Mouse (Mus musculus): ENCODE data around the gene Ifnlr1.

Gene Ifnlr1

DNA sequence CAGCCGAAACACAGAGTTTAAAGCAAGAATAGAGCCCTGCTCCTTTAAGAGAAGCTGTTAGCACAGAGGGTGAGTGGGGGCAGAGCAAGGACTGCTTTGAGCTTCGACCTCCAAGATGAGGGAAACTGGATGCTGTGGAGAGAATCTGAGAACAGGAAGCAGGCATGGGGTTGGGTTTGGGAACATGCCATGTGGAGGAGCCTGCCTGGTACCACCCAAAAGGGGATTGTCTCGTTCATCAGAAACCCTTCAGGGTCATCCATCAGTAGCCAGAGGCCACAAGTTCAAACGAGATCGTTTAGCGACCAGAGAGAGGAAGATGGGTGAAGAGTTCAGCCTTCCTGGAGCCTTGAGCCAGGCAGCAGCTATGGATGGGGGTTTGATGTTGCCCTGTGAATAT, 57.4 kb downstream of the Ifnlr1 start:
- DNase-seq (ENCODE audit: low spot score in 2 of 2), result no peak

DNA sequence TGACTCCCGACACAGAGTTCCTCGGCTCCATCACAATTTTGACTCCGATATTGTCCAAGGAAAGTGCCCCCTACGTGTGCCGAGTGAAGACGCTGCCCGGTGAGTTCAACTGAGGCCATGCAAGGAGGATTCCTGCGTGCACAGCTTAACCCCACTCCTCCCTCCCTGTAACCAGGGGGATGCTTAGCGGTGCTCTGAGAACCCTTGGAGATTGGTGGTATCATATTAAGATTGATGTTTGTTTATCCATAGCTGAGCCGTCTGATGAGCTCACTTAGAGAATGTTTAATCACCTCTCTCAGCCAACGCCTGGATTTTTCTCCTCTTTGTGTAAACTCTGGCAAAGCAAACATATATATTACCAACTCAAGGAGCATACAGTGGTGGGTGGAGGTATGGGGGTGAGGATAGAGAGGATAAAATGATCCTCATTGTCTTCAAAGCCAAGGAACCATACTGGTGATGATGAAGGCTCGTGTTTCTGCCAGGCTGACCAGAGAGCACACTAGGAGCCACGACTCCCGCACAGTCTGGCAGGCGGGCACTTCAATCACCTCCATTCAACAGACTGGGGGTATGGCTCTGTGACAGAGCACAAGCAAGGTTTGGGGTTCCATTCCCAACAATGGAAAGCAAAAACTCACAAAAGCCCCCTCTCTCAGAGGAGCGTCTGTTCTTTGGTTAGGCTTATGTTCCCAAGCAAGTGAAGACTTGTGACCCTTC, 58.8 kb downstream of the Ifnlr1 start:
- DNase-seq (ENCODE audit: low spot score in 2 of 2), result no peak

DNA sequence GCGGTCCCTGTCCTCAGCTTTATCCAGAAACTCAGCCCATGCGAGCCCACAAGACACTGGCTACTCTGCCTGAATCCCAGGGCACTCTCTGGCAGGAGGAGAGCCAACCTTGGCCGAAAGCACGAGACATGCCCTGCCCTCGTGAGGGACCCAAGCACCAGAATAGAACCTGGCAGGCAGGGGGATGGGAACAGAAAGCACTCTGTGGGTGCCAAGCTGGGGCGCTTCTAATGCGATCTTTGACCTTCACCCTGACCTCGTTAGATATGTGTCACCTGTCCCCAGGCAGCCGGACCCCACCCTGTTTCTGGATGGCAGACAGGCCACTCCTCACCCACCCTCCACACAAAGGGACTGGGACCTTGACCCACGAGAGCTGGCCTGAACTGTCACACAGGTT, 59.5 kb downstream of the Ifnlr1 start:
- no peak for DNase-seq (ENCODE audit: low spot score in 2 of 2)

DNA sequence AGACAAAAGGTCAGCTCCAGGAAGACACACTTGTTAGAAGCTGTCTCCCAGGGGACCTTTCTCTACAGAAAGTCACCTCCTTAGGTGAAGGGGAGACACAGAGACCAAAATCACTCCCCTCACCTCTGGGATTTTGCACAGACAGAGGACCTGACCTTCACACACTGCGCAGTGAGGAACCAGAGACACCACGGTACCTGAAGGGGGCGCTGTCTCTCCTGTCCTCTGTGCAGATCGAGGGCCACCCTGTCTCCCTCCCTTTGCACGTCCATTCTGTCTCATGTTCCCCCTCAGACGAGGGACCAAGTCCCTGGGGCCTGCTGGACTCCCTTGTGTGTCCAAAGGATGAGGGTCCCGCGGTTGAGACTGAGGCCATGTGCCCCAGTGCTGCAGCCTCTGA, 64.8 kb downstream of the Ifnlr1 start:
- no peak for DNase-seq (ENCODE audit: low spot score in 2 of 2)

DNA sequence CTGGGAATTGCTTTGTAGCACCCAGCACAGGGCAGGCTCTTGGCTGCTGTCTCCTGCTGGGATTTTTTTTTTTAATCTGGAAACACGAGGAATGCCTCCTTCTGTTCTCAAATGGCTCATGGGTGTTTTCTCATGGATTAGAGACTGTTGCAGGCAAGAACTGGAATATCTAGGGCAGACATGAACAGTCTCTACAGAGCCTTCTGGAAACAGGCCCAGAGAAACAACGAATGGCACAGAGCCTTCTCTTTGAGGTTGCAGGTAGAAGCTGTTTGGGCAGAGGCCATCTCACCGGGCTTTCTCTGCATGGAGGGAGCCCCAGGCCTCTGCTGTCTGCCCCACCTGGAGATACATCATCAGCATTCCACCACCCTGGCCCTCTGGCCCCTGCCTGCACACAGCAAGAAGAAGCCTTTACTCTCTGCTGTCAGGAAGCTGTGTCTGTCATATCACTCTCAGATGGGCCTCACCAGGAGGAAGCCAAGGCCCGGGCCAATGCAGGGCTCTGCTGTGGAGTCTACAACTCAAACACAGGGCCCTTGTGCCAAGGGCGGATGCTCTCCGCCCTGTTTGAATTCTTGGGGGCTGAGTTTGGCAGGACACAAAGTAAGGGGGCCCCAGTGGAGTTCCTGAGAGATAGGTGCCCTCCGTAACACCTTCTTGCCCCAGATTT, 66.2 kb downstream of the Ifnlr1 start:
- no peak for DNase-seq (ENCODE audit: low spot score in 2 of 2)

DNA sequence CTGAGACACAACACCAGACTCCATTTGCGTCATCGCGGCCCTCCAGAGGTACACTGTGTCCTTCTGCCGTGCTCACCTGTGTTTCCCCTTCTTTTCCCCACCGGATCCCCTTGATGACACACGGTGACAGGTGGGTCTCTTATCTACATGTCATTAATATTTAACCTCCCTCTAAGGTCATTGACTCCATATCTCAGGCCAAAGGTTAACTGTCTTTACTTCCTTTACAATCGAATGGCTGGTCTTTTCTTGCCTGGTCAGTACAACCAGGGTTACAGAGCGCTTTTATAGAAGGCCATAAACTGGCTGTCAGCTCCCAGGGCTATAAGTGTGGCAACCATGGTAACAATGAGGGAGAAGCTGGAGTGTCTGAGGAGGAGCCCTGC, 66.7 kb downstream of the Ifnlr1 start:
- DNase-seq (ENCODE audit: low spot score in 2 of 2), result no peak
